Mouse (Mus musculus) frontal cortex, postnatal 10 days (tissue): ENCODE results near the gene Olfr721-ps1.
A peak's percentile ranks its signal among the peaks of the same experiment; 100 is the strongest.

Experiments
- DNase-seq, 2 experiments: peaks; one replicate each; pipeline ENCODE4 v3.0.0; 2022; ENCODE audit warnings: low spot score in 2 of 2, mixed read lengths in 1 of 2

Olfr721-ps1 gene

GRCm38 (mm10) chr14:14400998-14401397 lies at the start of gene Olfr721-ps1:
TSS of gene Olfr721-ps1 (plus strand) at chr14:14401298.
- DNase-seq = no peak

- peak; percentile 38 to 40 for DNase-seq
Observed at GRCm38 (mm10) chr14:14351721-14352590, 49.1 kb upstream of the Olfr721-ps1 start.

GRCm38 (mm10) chr14:14352606-14353005 lies 48.5 kb upstream of the Olfr721-ps1 start:
- DNase-seq = peak; percentile 5 to 8

GRCm38 (mm10) chr14:14353081-14353732 lies 47.9 kb upstream of the Olfr721-ps1 start:
- DNase-seq = peak in 1 of 2 experiments; percentile 5

GRCm38 (mm10) chr14:14353740-14354510 lies 47.2 kb upstream of the Olfr721-ps1 start:
- DNase-seq = peak; percentile 5 to 11

GRCm38 (mm10) chr14:14354511-14355359 lies 46.4 kb upstream of the Olfr721-ps1 start:
- peak; percentile 7 to 9 for DNase-seq

GRCm38 (mm10) chr14:14355360-14355646 lies 45.8 kb upstream of the Olfr721-ps1 start:
- DNase-seq = peak; percentile 5 to 7

GRCm38 (mm10) chr14:14395535-14395934 lies 5.6 kb upstream of the Olfr721-ps1 start:
- no peak for DNase-seq

GRCm38 (mm10) chr14:14436078-14436658 lies 35.1 kb downstream of the Olfr721-ps1 start:
- no peak for DNase-seq
